Mouse (Mus musculus) layer of hippocampus, postnatal 10 days (tissue): ENCODE data around the gene Sema7a. TPM values are rescaled to one million over a fixed set of nuclear protein-coding genes. Genes with fewer than 3 reads are reported as not detected.

Experiments
- DNase-seq, 2 experiments: peaks; one replicate each; pipeline ENCODE4 v3.0.0; 2021; ENCODE audit warnings: low spot score in 2 of 2
- total RNA-seq, 2 experiments: library from RNA; stranded (reverse); gene quantifications; 2 replicates each; pipeline ENCODE4 v1.2.3; 2021

Sema7a gene
- total RNA-seq, 2 experiments from 2014 or later, result 100 to 104 TPM

DNA sequence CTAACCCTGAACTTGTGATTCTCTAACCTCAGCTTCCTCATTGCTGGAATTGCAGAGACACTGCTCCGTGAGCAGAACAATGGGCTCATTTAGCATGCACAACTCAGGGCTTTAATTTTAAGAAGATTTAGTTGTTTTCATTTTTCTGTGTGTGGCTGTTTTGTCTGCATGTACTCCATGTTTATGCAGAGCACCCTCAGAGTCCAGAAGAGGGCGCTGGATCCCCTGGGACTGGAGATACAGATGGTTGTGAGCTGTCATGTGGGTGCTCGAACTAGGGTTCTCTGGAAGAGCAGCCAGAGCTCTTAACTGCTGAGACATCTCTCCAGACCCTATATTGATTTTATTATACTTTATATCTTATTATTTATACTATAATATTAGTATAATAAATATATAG lies 69.7 kb downstream of the Sema7a start:
- DNase-seq, result no peak

DNA sequence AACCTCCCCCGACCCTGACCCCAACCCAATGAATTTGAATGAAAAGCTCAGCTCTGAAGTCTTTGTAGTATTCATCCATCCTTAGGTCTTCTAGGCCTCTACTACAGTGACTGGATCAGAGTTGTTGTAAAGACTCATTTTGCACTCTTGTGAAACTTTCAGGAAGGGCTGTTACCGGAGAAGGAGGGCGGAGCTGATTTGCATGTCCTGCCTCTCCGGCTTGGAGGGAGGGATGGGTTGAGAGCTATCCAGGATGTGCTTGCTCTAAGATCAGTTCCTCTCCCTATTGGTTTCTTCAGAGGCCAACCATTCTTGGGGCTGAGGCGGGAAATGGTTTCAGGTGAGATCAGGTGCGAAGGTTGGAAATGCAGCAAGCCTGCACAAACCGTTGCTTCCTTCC lies 71.1 kb downstream of the Sema7a start:
- DNase-seq, result no peak

GRCm38 (mm10) chr9:58011552-58011951 lies 71.6 kb downstream of the Sema7a start:
- DNase-seq, result no peak

Other genes with a start within 250 kb of the Sema7a start
- gene Edc3, start 231.6 kb upstream of the Sema7a start, total RNA-seq, result 10 to 100 TPM; 14.6 to 16.0 TPM
- 10 to 100 TPM; 64.3 to 66.9 TPM for gene Clk3, start 174.3 kb upstream of the Sema7a start, total RNA-seq
- gene Arid3b, start 103.3 kb upstream of the Sema7a start, total RNA-seq, result 10 to 100 TPM; 10.0 to 11.8 TPM
- 10 to 100 TPM; 95.3 to 98.4 TPM for gene Ubl7, start 29.1 kb upstream of the Sema7a start, total RNA-seq
- gene Cyp11a1, start 66.3 kb downstream of the Sema7a start, total RNA-seq, result 1 to 10 TPM; 1.2 to 1.9 TPM
- gene Stra6, start 123.7 kb downstream of the Sema7a start, total RNA-seq, result 1 to 10 TPM; 9.0 TPM
- 1 to 10 TPM; 1.0 to 2.0 TPM for gene Ccdc33, start 178.7 kb downstream of the Sema7a start, total RNA-seq